Mouse (Mus musculus) limb, embryonic 11.5 days (tissue): ENCODE results near the gene Gm26938. TPM values are rescaled to one million over a fixed set of nuclear protein-coding genes. Genes with fewer than 3 reads are reported as not detected.

Source experiments
- ATAC-seq: fragments of 200-750 bp; cut with Nextera tagmentation; 2 replicates; pipeline ENCODE4 v1.8.0; 2017; ENCODE audit warnings: low read depth; ENCODE audit not compliant: insufficient number of reproducible peaks, low FRiP score, low TSS enrichment
- DNase-seq: peaks from one replicate; pipeline ENCODE4 v3.0.0-alpha.2; 2015; ENCODE audit warnings: low spot score
- H3K27ac ChIP-seq: fragments of 300-500 bp; sonication (generic); replicated peaks from 2 replicates; pipeline ENCODE4 v1.5.1; 2014; ENCODE audit warnings: low read depth, mild to moderate bottlenecking, low read length
- H3K27me3 ChIP-seq: fragments of 300-500 bp; sonication (generic); 2 replicates; pipeline ENCODE4 v1.6.1; 2014; ENCODE audit warnings: mild to moderate bottlenecking, low read length, mixed read lengths; ENCODE audit not compliant: control insufficient read depth, insufficient read depth
- H3K36me3 ChIP-seq: fragments of 300-500 bp; sonication (generic); 2 replicates; pipeline ENCODE4 v1.6.1; 2014; ENCODE audit warnings: mild to moderate bottlenecking, low read length, moderate library complexity, mixed read lengths; ENCODE audit not compliant: control insufficient read depth, insufficient read depth
- H3K4me1 ChIP-seq: fragments of 300-500 bp; sonication (generic); 2 replicates; pipeline ENCODE4 v1.6.1; 2014; ENCODE audit warnings: low read length, mixed read lengths; ENCODE audit not compliant: control insufficient read depth, insufficient read depth
- H3K4me2 ChIP-seq: fragments of 300-500 bp; sonication (generic); 2 replicates; pipeline ENCODE4 v1.6.1; 2014; ENCODE audit warnings: low read depth, mild to moderate bottlenecking, moderate library complexity; ENCODE audit not compliant: severe bottlenecking
- H3K4me3 ChIP-seq: fragments of 300-500 bp; sonication (generic); 2 replicates; pipeline ENCODE4 v1.5.1; 2014; ENCODE audit warnings: low read depth, low read length
- H3K9ac ChIP-seq: fragments of 300-500 bp; sonication (generic); 2 replicates; pipeline ENCODE4 v1.6.1; 2014; ENCODE audit warnings: mild to moderate bottlenecking, low read length
- H3K9me3 ChIP-seq: fragments of 300-500 bp; sonication (generic); 2 replicates; pipeline ENCODE4 v1.6.1; 2016; ENCODE audit warnings: low read length; ENCODE audit not compliant: control insufficient read depth
- WGBS: fragments of 180-500 bp; shearing (Covaris S2); extraction: QIAGEN DNeasy Blood & Tissue Kit; methylation state at CpG from one replicate; pipeline ENCODE4 v1.1.7; 2014; 5-methylcytosine and 5-hydroxymethylcytosine counted together
- polyA plus RNA-seq: library from polyadenylated mRNA; unstranded; fragments of >200 nt; fragmentation: Nextera tagmentation; extraction: Ambion mirVana; gene quantifications from 2 replicates; pipeline ENCODE4 v1.2.1, GENCODE M21; 2014

Gm26938 gene
- polyA plus RNA-seq, 1 experiment from 2014 or later: not detected

GRCm38 (mm10) chr5:139835706-139836105 is 9.5 kb upstream of the Gm26938 start:
- H3K36me3 ChIP-seq: no peaks in the 10 kb centered on the region
- 86% methylated on average over 7 of the region's 7 CpGs for WGBS
- H3K4me2 ChIP-seq: no peak overlapping the region
- DNase-seq (no peak), ATAC-seq (no peak)
- H3K9me3 ChIP-seq: no peaks in the 10 kb centered on the region
- H3K9ac ChIP-seq: no peak overlapping the region
- H3K4me1 ChIP-seq: no peaks in the 10 kb centered on the region
- no peaks in the 10 kb centered on the region for H3K27me3 ChIP-seq
- no peak overlapping the region for H3K4me3 ChIP-seq
- no peak overlapping the region for H3K27ac ChIP-seq

- Histone ChIP-seq H3K27ac (no peak overlapping the region), H3K9ac (no peak overlapping the region), H3K9me3 (no peaks in the 10 kb centered on the region), H3K4me2 (no peak overlapping the region; the same call in 1 of the 2 replicates), H3K4me1 (no peaks in the 10 kb centered on the region), H3K36me3 (no peaks in the 10 kb centered on the region), H3K4me3 (no peak overlapping the region), H3K27me3 (no peaks in the 10 kb centered on the region)
- no peak for DNase-seq
- 80% methylated on average over 7 of the region's 7 CpGs for whole genome bisulfite sequencing
- no peak for ATAC-seq
Observed at GRCm38 (mm10) chr5:139832125-139832524, 5.9 kb upstream of the Gm26938 start.

GRCm38 (mm10) chr5:139830734-139831133 is 4.5 kb upstream of the Gm26938 start:
- Histone ChIP-seq H3K4me2 (no peak overlapping the region), H3K9me3 (no peaks in the 10 kb centered on the region), H3K4me3 (no peak overlapping the region), H3K27me3 (no peaks in the 10 kb centered on the region), H3K4me1 (0 out of 2 replicates have a peak, but pooled peaks cover 3% of the 10 kb centered on the region), H3K9ac (no peak overlapping the region), H3K36me3 (no peaks in the 10 kb centered on the region), H3K27ac (no peak overlapping the region)
- WGBS: 88% methylated on average over 3 of the region's 3 CpGs
- no peak for ATAC-seq
- no peak for DNase-seq

GRCm38 (mm10) chr5:139829384-139829783 is 3.2 kb upstream of the Gm26938 start:
- no peak overlapping the region for H3K27ac ChIP-seq
- WGBS: 83% methylated on average over 13 of the region's 13 CpGs
- H3K4me2 ChIP-seq: no peak overlapping the region
- ATAC-seq: no peak
- H3K27me3 ChIP-seq: no peaks in the 10 kb centered on the region
- no peak overlapping the region for H3K9ac ChIP-seq
- H3K4me1 ChIP-seq: 0 out of 2 replicates have a peak, but pooled peaks cover 10% of the 10 kb centered on the region
- no peaks in the 10 kb centered on the region for H3K36me3 ChIP-seq
- no peak for DNase-seq
- no peaks in the 10 kb centered on the region for H3K9me3 ChIP-seq
- no peak overlapping the region for H3K4me3 ChIP-seq

- no peak overlapping the region for H3K27ac ChIP-seq
- WGBS: 94% methylated on average over 1 of the region's 1 CpGs
- H3K4me1 ChIP-seq: 0 out of 2 replicates have a peak, but pooled peaks cover 10% of the 10 kb centered on the region
- H3K4me3 ChIP-seq: no peak overlapping the region
- no peaks in the 10 kb centered on the region for H3K9me3 ChIP-seq
- H3K9ac ChIP-seq: no peak overlapping the region
- no peaks in the 10 kb centered on the region for H3K27me3 ChIP-seq
- H3K36me3 ChIP-seq: peaks cover 2% of the 10 kb centered on the region; the same call in 1 of the 2 replicates
- ATAC-seq (no peak), DNase-seq (no peak)
- H3K4me2 ChIP-seq: no peak overlapping the region
Observed at GRCm38 (mm10) chr5:139827593-139827992, 1.4 kb upstream of the Gm26938 start.

- Histone ChIP-seq H3K27ac (no peak overlapping the region), H3K4me1 (peaks cover 17% of the 10 kb centered on the region), H3K9me3 (no peaks in the 10 kb centered on the region), H3K4me3 (peak overlapping the region; percentile 93), H3K4me2 (peak overlapping the region; percentile 92), H3K27me3 (no peaks in the 10 kb centered on the region), H3K36me3 (peaks cover 7% of the 10 kb centered on the region; the same call in 1 of the 2 replicates), H3K9ac (peak overlapping the region; percentile 87)
- no peak for DNase-seq
- ATAC-seq: no peak
- 40% methylated on average over 11 of the region's 11 CpGs for WGBS
Observed at GRCm38 (mm10) chr5:139825947-139826346, 260 bp downstream of the Gm26938 start.

GRCm38 (mm10) chr5:139824531-139824930 is 1.7 kb downstream of the Gm26938 start:
- no peak overlapping the region for H3K4me3 ChIP-seq
- ATAC-seq: no peak
- no peak overlapping the region for H3K4me2 ChIP-seq
- peaks cover 17% of the 10 kb centered on the region for H3K4me1 ChIP-seq
- no peak for DNase-seq
- H3K9me3 ChIP-seq: no peaks in the 10 kb centered on the region
- WGBS: 93% methylated on average over 10 of the region's 10 CpGs
- peaks cover 7% of the 10 kb centered on the region; the same call in 1 of the 2 replicates for H3K36me3 ChIP-seq
- no peak overlapping the region for H3K27ac ChIP-seq
- H3K9ac ChIP-seq: no peak overlapping the region
- no peaks in the 10 kb centered on the region for H3K27me3 ChIP-seq

GRCm38 (mm10) chr5:139821466-139822459 is 4.4 kb downstream of the Gm26938 start:
- no peak for DNase-seq
- H3K27me3 ChIP-seq: no peaks in the 10 kb centered on the region
- ATAC-seq: no peak
- WGBS: 42% methylated on average over 12 of the region's 12 CpGs
- H3K9me3 ChIP-seq: no peaks in the 10 kb centered on the region
- no peak overlapping the region for H3K9ac ChIP-seq
- H3K4me2 ChIP-seq: no peak overlapping the region
- H3K36me3 ChIP-seq: peaks cover 7% of the 10 kb centered on the region; the same call in 1 of the 2 replicates
- H3K27ac ChIP-seq: 0 out of 2 replicates have a peak overlapping the region, but pooled peaks have one; percentile 1
- no peak overlapping the region for H3K4me3 ChIP-seq
- peaks cover 17% of the 10 kb centered on the region for H3K4me1 ChIP-seq
